Mouse (Mus musculus) embryonic fibroblast, embryonic 13.5 days (primary cell): Measurements from ENCODE around the gene Rabl3. TPM values are rescaled to one million over a fixed set of nuclear protein-coding genes. Genes with fewer than 3 reads are reported as not detected.
A peak's percentile ranks its signal among the peaks of the same experiment; 100 is the strongest.

Experiments
- H3K27ac ChIP-seq: 2 replicates; pipeline ENCODE4 v1.5.1; 2012; ENCODE audit warnings: low read length, control low read depth, inconsistent platforms; ENCODE audit not compliant: insufficient read depth
- H3K4me1 ChIP-seq: 2 replicates; pipeline ENCODE4 v1.6.1; 2011; ENCODE audit warnings: low read length; ENCODE audit not compliant: control insufficient read depth, insufficient read depth
- H3K4me3 ChIP-seq: 2 replicates; pipeline ENCODE4 v1.5.1; 2011; ENCODE audit warnings: mild to moderate bottlenecking, control low read depth, low read length; ENCODE audit not compliant: insufficient read depth
- CTCF ChIP-seq: IDR thresholded peaks from 2 replicates; pipeline ENCODE4 v1.5.1; 2011; ENCODE audit warnings: mild to moderate bottlenecking, control low read depth, low read length, moderate library complexity, borderline replicate concordance; ENCODE audit not compliant: insufficient read depth
- POLR2A ChIP-seq: IDR thresholded peaks from 2 replicates; pipeline ENCODE4 v1.6.1; 2011; ENCODE audit warnings: low read depth, mild to moderate bottlenecking, control low read depth, low read length, moderate library complexity
- polyA plus RNA-seq: library from polyadenylated mRNA; stranded (reverse); fragments of >200 nt; gene quantifications from 2 replicates; pipeline ENCODE4 v1.2.4, GENCODE M21; 2011; ENCODE audit warnings: low read depth; ENCODE audit not compliant: missing spikeins, insufficient read length

The Rabl3 gene
- polyA plus RNA-seq, 1 experiment = 18.7 TPM

DNA sequence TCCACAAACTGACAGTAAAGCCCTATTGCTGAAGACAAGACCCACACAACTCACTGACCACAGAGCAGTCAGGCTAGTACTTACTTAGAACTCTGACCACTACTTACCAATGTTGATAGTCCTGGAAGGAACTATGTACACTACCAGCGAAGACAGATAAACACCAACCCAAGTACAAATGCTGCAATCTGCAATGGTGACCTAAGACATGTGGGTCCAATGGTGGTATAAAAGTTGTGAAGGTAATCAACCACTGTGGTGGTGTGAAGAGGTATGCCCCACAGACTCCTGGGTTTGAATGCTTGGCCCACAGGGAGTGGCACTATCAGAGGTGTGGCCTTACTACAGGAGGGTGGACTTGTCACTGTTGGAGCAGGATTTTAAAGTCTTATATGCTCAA is 20.0 kb upstream of the Rabl3 start:
- H3K27ac ChIP-seq = no peak overlapping the region
- no peak for TF ChIP-seq CTCF
- TF ChIP-seq POLR2A = no peak
- no peak overlapping the region for H3K4me3 ChIP-seq
- H3K4me1 ChIP-seq = no peaks in the 10 kb centered on the region

DNA sequence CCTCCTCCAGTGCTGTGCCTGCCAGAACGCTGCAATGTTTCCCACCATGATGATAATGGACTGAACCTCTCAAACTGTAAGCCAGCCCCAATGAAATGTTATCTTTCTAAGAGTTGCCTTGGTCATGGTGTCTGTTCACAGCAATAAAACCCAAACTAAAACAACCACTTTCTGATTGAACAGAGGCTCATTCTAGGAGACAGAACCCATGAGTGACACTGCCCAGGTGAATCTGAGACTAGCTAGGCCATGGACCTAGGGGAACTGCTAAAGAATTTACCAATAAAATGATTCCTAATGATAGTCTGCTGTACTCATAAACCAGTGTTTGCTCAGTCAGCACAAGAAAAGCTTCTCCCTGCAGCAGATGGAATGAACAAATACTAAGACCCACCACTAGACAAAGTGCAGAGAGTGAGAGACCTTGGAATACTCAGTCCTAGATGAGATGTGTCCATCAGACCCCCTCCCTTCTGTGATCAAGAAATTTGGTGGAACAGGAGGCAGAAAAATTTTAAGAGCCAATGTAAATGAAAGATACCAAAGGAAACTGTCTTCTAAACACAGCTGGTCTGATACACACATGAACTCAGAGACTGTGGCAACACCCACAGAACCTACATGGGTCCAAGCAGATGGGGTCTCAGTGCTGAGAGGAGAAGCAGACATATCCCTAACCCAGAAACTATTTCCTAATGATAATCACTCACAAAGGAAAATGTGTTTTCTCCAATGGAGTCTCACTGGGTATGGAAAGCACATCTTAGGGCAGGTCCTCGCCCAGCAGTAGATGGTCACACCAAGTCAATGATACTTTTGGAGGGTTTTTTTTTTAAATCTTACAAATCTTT is 19.3 kb upstream of the Rabl3 start:
- Histone ChIP-seq H3K4me3 (no peak overlapping the region), H3K4me1 (no peaks in the 10 kb centered on the region), H3K27ac (no peak overlapping the region)
- no peak for TF ChIP-seq POLR2A
- TF ChIP-seq CTCF = no peak

DNA sequence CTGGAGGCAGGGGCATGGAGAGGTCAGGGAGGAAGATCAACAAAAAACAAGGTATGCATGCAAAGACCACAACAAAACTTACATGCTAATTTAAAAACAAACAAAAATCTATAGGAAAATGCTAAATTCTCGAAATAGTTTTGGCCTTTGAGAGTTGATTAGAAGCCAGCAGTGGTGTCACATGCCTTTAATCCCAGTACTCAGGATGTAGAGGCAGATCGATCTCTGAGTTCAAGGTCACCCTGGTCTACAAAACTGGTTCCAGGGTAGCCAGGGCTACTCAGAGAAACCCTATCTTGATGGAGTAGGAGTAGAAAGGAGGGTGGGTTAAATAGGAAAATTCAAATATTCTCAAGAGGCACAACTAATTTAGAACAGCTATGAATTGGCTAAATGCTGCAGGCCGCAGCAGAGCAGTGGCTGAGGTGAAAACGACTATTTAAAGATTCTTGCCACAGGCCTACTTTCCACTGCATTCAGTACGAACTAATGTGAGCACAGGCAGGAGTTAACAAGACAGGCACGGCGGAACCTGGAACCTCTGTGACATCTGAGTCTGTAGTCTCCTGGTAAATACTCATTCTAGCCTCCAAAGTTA is 17.5 kb upstream of the Rabl3 start:
- TF ChIP-seq POLR2A = no peak
- no peak for TF ChIP-seq CTCF
- H3K4me1 ChIP-seq = no peaks in the 10 kb centered on the region
- no peak overlapping the region for H3K27ac ChIP-seq
- no peak overlapping the region for H3K4me3 ChIP-seq

DNA sequence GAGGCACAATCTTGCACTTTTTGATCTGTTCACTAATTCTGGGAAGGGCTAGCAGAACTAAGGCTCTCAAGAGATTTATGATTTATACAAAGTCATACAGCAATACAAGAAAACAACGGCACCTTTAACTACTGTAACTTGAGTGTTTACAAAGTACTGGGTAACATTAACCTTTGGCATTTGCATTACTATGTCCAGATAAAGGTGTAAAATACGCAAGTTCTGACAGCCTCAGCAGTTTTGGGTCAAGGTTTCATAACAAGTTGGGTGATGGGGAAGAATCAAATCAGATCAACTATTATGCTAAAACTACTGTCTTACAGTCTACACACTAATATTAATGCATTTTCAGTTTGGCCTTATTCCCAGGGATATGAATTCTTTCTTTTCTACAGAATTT is 14.6 kb upstream of the Rabl3 start:
- no peaks in the 10 kb centered on the region for H3K4me1 ChIP-seq
- TF ChIP-seq POLR2A (no peak), CTCF (no peak)
- H3K27ac ChIP-seq = no peak overlapping the region
- H3K4me3 ChIP-seq = no peak overlapping the region

DNA sequence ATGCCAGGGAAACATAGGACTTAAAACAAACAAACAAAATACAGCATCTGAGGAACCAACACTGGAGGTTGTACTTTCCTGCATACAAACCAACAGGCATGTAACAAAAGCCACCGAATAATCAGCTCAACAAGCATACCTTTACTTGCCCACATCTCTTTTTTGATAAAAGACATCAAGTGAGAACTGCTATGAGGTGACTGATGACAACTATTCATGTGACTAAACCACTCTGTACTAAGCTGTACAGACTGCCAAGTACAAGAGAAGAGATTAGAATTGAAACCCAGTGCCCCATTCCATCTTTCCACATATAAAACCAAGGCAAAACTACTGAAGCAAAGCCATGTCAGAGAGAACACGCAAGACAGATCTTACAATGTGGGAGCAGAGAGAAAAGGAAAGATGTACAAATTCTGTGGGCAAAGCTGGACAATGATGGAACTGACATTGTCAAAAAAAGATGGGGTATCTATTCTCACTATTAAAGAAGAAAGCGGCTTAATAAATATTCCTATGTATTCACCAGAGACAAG is 12.9 kb upstream of the Rabl3 start:
- TF ChIP-seq CTCF = no peak
- no peak for TF ChIP-seq POLR2A
- no peaks in the 10 kb centered on the region for H3K4me1 ChIP-seq
- no peak overlapping the region for H3K4me3 ChIP-seq
- no peak overlapping the region for H3K27ac ChIP-seq

DNA sequence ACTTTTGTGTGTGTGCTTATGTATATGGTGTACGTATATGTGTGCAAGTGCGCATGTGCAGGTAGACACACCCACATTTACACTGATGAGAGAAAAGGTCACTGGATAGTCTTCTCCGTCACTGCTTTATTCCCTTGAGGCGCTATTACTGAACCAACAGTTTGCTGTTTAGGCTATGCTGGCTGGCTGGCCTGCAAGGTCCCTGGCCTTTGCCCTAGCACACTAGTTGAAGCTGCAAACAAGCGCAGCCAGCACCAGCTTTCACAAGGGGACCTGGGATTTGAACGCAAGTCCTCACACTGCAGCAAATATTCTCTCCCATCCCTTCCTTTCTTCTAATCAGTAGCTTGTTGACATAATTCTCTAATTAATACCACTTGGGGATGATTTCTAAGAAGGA is 9.5 kb upstream of the Rabl3 start:
- Histone ChIP-seq H3K4me1 (no peaks in the 10 kb centered on the region), H3K27ac (no peak overlapping the region), H3K4me3 (no peak overlapping the region)
- TF ChIP-seq CTCF = no peak

DNA sequence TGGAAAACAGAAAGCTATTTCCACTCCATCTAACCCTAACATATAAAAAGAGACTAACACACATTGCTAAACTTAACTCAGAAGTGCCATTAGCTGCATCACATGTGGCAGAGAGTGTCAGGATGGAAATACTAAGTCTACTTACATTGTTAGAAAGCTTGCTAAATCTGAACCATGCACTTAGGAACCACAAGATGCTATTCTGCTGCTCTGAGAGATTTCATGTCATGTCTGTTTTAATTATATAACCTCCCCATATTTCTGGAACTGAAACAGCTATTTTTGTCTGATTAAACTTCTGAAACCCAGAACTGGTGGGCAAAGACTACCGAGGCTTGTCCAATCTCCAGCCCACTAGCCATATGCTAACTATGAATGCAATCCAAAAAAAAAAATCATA is 7.6 kb upstream of the Rabl3 start:
- TF ChIP-seq POLR2A (no peak), CTCF (no peak)
- Histone ChIP-seq H3K4me1 (no peaks in the 10 kb centered on the region), H3K27ac (no peak overlapping the region), H3K4me3 (no peak overlapping the region)

DNA sequence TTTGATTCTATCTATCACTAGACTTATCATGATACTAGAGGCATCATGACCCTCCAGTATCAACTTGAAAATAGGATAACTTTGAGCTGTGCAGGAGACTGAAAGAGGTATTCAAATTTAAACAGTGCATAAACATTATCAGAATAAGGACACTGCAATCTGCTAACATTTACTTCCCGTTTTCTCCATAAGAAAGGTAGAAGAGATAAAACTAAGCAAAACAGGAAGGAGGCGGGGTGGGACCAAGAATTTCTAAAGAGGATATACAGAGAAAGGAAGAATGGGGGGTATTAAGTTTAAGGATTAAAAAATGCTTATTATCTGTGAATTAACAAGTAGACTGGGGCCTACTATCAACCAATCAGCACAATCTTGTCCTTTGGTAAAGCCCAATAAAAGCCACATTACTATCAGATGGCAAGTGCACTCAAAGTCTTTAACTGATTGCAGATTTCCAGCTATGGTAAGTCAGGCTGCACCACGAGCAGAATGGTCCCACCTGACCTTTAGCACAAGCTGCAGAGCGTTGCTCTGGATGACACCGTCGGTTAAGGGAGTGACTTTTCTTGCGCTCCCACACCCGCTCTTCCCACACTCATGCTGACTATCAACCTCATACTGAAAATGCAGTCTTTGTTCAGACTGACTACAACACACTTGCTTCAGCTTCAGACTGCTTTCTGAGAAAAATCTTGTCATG is 6.2 kb upstream of the Rabl3 start:
- H3K27ac ChIP-seq = no peak overlapping the region
- TF ChIP-seq CTCF = no peak
- TF ChIP-seq POLR2A = no peak
- no peaks in the 10 kb centered on the region for H3K4me1 ChIP-seq
- no peak overlapping the region for H3K4me3 ChIP-seq

DNA sequence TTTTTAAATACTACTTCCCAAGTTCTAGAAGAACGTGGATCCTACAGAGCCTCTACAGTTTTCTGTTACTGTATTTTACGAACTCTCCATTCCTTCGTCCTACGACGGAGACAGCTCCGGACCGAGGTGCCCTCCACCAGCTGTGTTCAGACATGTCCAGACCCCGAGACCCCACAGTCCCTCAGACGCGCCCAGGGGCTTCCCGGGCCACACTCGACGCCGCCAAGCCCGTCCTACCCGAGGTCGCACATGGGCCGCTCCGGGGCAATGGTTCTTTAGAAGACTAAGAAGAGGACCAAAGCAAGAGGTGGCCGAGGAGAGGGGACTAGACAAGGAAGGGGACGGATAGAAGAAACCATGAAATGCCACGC is 460 bp upstream of the Rabl3 start:
- Histone ChIP-seq H3K4me3 (peak overlapping the region; percentile 91), H3K4me1 (no peaks in the 10 kb centered on the region), H3K27ac (peak overlapping the region; percentile 21; the same call in 1 of the 2 replicates)
- TF ChIP-seq POLR2A = no peak
- TF ChIP-seq CTCF = no peak
